Mouse (Mus musculus) heart, postnatal 36 days (tissue): ENCODE data around the gene Sla2. TPM values are rescaled to one million over a fixed set of nuclear protein-coding genes. Genes with fewer than 3 reads are reported as not detected.
A peak's percentile ranks its signal among the peaks of the same experiment; 100 is the strongest.
"Not testable (repeated sequence)": the region's sequence is repeated elsewhere in the genome, so short reads cannot be mapped to it uniquely, and the experiment has no call there.

Experiments
- DNase-seq, 2 experiments: peaks; one replicate each; pipeline ENCODE4 v3.0.0; 2021 to 2022
- intact Hi-C: fragments of 180-260 bp; cut with DNase I; formaldehyde crosslinking; loops from one replicate; pipeline ENCODE4 v1.15.1; 2025
- total RNA-seq, 2 experiments: library from RNA; stranded (reverse); gene quantifications; 2 replicates each; pipeline ENCODE4 v1.2.3; 2021

Sla2 gene
- total RNA-seq, 2 experiments from 2014 or later: not detected

DNA sequence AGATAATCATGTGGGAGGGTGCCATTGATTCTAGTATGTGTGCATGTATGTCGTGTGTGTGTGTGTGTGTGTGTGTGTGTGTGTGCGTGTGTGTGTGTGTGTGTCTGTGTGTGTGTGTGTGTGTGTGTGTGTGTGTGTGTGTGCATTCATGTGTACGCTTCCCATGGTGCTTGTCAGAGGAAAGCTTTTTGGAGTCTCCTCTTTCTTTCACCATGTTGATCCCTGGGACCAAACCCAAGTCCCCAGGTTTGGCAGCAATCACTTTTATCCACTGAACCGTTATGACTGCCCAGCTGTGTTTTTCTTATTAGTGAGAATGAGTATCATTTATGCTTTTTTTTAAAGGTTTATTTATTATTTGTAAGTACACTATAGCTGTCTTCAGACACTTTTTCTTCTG is 15.4 kb upstream of the Sla2 start:
- DNase-seq, intact Hi-C loops: not testable (repeated sequence)

DNA sequence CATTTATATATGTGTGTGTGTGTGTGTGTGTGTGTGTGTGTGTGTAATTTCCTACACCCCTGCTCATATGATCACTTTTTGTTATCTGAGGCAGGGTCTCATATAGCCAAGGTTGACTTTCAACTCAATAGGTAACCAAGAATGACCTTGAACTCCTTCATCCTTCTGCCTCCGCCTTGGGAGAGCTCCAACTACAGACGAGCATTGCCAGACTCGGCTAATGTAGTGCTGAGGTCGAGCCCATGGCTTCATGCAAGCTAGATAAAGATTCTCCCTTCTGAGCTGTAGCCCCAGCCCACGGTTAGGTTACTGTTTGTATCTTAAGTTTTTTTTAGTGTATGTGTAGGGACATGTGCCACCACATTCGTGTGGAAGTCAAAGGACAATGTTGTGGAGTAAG is 14.9 kb upstream of the Sla2 start:
- intact Hi-C loops: no loop called here
- no peak for DNase-seq

DNA sequence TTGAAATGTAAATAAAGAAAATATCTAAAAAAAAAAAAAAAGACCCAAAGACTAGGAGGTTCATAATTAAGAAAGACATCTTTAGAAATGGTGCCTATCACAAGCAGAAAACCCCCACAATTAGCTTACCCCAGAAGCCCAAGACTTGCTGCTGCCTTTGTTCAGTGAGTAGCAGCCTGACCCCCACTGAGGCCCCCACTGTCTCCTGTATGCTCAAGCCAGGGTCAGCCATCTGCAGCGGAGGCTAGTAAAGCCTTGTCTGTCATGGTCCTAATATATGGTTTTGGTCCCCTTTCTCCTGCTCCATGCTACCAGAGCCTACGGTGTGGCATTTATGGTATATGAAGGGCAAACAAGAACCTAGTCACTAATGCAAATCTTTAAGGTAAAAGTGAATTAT is 14.4 kb upstream of the Sla2 start:
- no peak for DNase-seq
- intact Hi-C loops: no loop called here

DNA sequence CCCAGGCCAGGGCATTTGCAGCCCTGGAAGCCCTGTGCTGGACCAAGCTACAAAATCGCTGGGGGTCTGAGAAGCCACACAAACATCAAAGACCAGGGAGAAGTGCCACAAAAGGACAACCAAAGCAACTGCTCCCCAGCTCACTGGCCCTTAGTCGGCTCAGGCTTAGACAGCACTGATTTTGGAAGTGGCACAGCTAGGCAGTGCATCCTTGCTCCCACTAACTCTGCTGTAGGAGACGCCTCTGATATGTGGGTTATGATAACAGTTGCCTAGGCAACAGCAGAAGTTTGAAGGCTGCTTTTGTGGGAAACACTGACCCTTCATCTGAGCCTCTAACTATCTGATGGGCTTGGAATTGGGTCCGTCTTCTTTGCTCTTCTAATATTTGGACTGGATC is 12.2 kb upstream of the Sla2 start:
- intact Hi-C loops: no loop called here
- no peak for DNase-seq

DNA sequence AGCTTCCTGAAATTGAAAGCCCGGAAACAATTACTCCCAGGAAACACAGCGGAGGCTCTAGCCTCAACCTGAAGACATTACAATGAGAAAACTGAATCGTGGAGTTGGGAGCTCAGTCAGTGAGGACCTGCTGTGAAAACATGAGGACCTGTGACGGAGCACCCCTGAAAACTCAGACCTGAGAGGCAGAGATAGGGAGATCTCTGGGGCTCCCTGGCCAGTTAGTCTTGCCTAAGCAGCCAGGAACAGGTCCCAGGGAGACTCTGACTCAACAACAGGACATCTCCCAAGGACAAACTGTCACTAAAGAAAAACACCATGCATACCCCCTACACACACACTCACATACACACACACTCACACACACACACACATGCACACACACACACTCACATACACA is 11.4 kb upstream of the Sla2 start:
- DNase-seq: no peak
- intact Hi-C loops: no loop called here

DNA sequence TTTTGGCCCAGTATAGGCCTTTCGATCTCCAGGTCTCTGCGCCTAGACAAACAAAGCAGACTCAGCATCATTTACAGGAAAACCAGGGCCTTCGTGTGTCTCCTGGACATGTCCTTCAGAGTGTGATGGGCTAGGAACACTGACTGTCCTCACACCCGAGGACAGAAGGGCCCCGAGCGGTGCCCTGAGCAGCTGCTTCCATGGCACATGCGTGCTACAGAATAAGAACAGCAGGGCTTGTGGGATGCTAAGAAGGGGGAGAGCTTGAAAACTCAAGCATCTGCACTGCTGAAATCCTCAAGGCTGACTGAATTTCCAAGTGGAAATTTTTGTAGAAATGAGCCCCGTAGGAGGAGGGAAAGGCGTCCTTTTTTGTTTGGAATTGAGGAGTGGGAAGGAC is 10.0 kb upstream of the Sla2 start:
- DNase-seq: no peak
- intact Hi-C loops: no loop called here

DNA sequence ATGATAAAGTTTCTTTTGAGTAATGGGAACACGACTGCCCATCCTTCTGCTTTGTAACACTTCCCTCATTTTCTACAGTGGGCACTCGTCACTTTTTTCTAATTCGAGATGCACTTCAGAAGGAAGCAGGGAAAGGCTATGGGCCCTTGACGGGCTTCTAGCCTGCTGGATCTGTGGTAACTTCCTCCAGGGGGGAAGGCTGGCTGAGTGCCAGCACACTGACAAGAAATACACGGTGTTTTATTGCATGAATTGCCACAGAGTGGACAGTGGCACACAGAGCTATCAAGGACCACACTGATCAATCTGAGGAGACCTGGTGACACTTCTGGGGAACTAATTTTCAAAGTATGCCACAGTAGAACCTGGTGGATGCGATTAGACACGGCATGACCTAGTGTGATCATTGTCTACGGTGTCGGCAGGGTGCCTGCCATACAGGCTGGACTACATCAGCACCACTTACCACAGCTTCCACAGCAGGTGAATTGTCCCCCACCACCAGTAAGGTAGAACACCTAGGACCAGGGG is 9.5 kb upstream of the Sla2 start:
- DNase-seq: no peak
- intact Hi-C loops: no loop called here

DNA sequence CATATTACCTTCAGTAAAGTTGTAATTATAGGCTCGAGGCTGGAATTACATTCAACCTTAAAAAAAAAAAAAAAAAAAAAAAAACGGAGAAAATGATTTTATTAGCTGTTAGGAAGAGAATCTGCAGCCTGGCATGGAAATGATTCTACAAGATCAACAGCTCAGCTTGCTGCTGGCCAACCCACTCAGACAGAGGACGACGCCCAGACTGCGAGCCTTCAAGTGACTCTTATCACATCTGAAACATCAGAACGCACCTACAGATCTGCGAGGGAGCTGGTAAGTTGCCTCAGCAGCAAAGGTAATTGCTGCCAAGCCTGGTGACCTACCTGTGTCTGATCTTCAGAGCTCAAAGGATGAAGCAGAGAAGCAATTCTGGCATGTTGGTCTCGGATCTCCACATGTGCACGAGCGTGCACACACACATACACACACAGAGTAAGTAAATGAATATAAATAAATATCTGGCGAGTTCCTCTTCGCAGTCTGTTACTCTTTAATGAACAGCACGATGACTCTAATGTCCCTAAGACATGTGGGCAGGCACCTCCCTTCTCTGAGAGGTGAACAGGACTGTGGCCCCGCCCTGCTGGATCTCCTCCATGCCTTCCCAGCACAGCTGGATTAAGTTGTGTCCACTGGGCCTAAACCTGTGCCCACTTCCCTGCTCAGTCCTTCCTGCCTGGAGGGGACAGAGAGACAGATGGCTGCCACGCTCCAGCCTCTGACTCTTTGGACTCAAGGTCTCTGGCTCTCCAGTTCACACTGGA is 7.7 kb upstream of the Sla2 start:
- intact Hi-C loops: no loop called here
- no peak for DNase-seq

DNA sequence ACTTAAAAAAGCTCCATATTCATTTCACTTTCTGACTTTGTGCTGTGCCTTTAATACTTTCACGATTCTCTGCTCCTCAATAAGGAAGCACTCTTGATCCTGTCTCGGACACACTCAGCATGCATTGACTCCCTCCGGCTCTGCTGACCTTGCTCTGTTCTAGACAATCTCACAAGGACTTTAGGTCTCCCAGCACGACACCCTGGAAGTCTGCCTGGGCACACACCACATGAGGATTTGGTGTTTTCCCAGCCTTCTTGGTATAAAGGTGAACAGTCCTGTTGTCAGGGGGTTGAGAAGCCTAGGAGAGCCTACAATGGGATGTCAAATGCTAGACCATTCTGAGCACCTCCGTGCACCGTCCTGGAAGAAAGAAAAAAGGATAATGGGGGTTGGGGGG is 5.8 kb upstream of the Sla2 start:
- intact Hi-C loops: no loop called here

DNA sequence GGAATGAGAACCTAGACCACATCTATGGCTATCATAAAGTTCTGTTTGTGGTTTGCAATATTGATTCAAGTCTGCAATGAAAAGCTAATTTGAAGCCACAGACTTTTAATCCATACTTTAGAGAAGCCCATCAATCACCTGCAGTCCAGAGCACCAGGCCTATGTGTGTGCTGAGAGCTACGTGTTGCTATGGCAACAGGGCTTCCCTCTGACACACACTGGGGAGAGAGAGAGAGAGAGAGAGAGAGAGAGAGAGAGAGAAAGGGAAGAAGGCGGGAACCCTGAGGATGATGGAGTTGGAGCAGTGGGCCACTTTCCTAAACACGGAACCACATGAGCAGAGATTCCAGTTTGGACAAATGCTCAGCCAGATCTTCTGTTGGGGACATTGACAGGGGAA is 5.2 kb upstream of the Sla2 start:
- intact Hi-C loops: no loop called here
- no peak for DNase-seq

More for the DNA sequence above, 5.8 kb upstream of the Sla2 start:
- no peak for DNase-seq

DNA sequence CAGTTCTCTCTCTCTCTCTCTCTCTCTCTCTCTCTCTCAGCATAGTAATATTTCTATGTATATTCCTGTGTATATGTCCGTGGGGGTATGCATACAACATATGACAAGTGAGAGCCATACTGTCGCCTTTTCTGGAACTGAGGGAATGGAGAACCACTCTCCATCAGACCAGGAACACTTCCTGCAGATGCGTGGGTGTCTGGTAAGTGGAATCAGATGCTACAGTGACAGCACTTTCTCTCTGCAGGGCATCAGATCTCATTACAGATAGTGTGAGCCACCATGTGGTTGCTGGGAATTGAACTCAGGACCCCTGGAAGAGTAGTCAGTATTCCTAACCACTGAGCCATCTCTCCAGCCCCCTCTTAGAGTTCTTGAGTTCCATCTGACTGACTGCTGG is 1.5 kb upstream of the Sla2 start:
- DNase-seq: no peak
- intact Hi-C loops: no loop called here

DNA sequence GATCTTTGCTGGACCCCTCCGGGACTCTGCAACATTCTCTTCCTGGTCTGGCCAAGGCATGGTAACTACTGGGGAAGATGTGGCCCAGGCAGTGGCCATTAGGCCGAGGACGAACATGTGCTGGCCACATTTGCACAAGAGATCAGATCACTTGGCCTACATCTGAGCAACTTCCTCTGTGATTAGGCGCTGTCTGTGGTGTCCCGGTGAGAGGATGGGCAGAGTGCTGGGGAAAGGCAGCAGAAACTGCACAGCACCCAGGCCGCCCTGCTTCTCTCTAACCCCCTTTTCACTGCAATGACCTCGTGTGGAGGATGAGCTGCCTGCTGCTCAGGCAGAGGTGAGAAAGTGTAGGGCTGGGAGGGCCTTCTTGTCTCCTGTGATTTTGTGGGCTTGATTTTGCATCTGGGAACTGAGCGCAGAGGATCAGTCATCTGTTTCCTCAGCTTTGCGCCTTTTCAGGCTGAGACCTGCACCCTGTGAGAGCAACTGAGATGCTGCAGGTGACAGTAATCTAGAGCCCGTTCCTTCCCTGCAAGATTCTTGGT is 834 bp downstream of the Sla2 start:
- no peak for DNase-seq
- intact Hi-C loops: no loop called here

DNA sequence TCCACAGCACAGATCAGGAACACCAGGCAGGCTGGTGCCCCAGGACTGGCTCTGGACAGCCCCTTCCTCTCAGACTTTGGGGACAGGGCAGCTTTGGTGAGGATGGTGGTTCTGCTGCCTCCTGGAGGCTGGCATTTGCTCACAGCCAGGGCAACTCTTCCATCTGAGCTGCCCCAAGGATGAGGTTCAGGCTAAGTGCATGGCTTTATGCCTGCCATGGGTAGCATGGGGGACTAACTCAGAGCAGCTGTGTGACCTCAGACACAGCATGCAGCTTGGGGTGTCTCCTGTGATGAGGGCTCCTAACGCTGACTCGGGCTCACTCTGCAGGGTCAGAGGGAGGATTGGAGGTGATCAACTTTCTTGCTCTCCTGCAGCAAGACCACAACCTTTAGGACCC is 1.3 kb downstream of the Sla2 start:
- DNase-seq, intact Hi-C loops: not testable (repeated sequence)

DNA sequence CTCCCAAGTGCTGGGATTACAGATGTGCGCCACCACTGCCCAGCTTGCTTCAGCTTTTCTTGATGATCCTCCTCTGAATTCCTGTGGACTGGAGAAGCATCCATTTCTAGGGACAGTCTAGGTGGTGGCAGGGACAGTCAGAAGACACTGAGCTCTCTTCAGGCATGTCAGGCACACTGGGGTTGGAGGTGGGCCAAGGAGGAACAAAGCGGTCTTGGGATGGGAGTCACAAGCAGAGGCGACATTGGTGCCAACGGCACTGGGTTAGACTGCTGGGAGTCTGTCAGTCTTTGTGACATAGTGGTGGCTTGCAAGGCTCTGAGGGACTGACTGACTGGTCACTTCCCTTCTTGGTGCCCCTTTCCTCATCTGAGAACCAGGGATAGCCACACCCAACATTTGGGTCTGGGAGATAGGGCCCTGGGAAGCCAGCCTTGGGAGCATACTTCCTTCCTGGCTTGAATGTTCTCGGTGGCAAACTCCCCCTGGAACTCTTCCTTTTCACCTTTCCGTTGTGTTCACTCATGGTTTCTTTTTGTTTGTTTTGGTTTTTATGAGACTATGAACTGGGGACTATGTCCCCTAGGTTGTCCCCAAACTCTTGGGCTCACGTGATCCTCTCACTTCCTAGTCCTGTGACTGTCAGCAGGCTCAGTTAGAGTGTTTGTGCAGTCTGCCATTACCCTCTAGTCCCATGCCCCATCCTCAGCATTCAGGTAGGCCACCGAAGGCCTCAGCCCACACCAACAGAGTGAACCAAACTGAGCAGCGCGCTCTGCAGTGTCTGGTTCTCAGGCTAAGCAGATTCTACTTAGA is 2.4 kb downstream of the Sla2 start:
- intact Hi-C loops: no loop called here

DNA sequence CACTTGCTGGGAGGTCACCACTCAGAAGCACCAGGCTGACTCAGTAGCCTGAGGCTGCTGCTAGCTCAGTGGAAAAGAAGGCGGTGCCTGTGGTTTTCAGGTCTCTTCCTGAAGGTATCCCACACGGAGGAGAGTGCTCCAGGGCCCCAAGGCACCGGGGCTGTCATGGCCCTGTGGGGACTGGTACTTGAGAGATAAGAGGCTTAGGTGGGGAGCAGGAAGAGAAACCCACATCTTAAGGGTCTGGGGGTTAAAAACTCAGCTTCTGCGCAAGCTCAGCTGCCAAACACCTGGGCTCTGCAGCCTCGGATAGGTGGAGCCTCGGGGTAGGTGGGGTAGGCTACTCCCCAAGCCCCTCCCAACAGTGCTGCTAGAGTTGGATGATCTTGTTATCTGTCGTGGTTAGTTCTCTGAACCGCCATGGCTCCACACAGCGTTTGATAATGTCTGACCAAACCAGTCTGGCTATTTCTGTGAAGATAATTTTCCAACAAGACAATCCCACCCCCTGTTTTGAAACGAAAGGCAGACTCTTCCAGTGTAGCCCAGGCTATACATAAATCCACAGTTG is 4.5 kb downstream of the Sla2 start:
- intact Hi-C loops: no loop called here
- no peak for DNase-seq

More for the DNA sequence above, 2.4 kb downstream of the Sla2 start:
- DNase-seq: no peak

DNA sequence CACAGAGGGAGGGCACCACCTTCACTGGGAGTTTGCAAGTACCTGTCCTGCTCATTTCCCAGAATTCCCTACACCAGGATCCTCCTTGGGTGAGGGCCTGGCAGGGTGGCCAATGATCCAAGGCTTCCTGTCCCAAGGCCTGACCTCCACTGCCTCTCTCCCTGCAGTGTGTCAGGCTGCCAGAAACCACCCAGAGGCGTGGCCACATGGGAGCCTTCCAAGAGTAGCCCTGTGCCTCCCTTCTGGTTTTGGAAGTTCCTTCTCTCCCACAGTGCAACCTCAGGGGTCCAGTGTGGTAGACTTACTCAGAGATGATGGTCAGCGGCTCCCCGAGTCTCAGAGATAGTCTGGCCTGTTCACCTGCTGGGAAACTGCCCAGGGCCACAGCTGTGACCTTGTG is 7.5 kb downstream of the Sla2 start:
- DNase-seq: no peak
- intact Hi-C loops: no loop called here

DNA sequence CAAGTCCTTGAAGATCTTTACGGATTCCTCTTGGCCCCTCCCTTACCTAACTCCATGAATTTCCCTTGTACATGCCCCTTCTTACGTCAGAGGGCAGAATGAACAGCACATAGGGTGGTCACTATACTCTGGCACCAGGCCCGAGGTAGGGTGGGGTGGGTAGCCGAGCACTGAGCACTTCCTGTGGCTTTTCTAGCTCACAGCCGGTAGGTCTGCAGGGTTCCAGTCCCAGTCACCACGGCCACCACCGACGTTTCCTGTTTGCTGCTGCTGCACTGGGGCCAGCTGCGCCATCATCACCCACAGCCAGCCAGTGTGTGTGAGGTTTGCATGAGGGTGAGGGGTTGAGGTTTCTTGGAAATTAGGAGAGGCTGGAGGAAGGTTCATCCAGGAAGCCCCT is 9.3 kb downstream of the Sla2 start:
- intact Hi-C loops: no loop called here
- no peak for DNase-seq

DNA sequence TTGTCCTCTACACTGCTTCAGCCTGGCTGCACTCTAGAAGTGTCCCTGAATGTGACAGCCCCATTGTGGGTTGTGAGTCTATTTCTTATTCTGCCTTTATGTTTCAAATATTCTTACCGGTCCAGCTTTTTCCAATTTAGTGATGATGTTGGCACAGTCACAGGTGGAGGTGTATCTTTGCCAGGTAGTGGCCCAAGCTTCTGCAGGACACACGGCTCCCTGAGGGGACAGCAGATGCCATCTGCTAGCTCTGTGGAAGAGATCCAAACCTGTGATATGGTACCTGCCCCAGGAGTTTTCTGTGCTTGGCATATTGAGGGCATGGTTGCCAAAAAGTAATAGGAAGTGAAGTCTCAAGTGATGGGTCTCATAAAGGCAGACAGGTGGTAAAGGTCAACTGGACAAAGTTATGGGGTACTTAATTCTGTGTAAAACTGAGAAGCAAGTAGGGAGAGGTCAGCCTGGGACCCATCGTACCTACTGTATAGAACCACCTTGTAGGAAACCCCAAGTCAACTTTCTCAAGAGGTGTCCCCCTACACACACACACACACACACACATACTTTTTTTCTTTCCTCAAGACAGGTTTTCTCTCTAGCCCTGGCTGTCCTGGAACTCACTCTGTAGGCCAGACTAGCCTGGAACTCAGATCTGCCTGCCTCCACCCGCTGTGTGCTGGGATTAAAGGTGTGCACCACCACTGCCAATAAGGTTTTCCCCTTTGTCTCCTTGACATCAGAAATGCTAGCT is 12.1 kb downstream of the Sla2 start:
- no peak for DNase-seq
- intact Hi-C loops: loop anchor here (2.0 kb wide), 1 partner anchor 220 kb away; no protein-coding TSS in a partner anchor

DNA sequence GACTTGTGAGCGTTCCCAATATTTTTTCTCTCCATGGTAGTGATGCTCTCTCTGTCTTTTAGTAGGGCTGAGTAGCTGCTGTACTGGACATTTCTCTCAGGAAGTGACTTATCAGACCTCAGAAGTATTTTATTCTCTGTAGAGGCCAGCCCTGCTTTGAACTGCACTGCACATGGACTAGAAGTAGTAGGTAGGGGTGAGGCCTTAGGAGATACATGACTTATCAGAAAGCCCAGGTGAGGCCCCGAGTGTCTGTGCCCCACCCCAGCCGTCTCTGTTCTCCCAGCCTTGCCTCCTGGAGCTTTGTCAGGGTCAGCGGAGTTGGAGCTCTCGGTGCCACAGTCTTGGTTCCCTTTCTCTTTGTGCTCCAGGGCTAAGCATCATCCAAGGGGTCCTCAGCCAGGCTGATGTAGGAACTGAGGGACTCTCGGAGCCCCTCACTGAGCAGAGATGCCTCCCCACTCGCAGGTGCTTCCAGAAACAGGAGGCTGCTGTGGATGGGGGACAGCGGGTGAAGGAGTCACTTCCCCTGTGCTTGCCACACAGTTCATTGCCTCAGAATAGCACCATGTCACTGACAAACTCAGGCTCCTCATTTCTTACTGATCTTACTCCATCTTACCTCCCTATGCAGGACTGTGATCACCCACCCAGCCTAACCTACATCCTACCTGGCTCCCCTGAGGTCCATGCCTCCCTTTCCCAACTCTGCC is 12.8 kb downstream of the Sla2 start:
- no peak for DNase-seq
- intact Hi-C loops: loop anchor here (2.0 kb wide), 1 partner anchor 221 kb away; no protein-coding TSS in a partner anchor

DNA sequence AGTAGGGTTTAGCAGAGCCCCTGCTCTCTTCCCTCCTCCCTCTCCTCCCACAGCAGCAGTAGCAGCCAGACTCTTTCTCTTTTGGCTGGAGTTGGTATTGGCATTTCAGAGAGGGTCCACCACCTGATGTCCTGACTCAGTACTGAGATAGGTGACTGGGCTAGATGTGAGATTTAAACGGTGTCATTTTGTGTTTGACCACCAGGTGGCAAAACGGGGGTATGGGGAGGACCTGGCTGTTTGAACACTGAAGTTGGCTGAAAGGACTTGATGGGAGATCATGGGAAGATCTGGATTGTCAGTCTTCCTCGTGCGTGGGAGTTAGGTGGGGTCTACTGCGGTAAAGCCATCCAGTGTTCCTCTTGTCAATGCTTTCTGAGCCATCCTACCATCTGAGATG is 13.4 kb downstream of the Sla2 start:
- DNase-seq: peak; percentile 47 to 50
- intact Hi-C loops: loop anchor here (2.0 kb wide), 3 partner anchors 123 to 221 kb away; no protein-coding TSS in a partner anchor
